Mouse (Mus musculus) neural tube, embryonic 14.5 days (tissue): ENCODE data around the gene Klf17. TPM values are rescaled to one million over a fixed set of nuclear protein-coding genes. Genes with fewer than 3 reads are reported as not detected.

Experiments used
- ATAC-seq: fragments of 200-750 bp; cut with Nextera tagmentation; 2 replicates; pipeline ENCODE4 v1.8.0; 2017; ENCODE audit warnings: low read depth, mild to moderate bottlenecking, moderate TSS enrichment, moderate library complexity
- H3K27ac ChIP-seq: fragments of 300-500 bp; sonication (generic); 2 replicates; pipeline ENCODE4 v1.5.1; 2014; ENCODE audit warnings: low read depth, mild to moderate bottlenecking, control low read depth, low read length, moderate library complexity, mixed read lengths
- H3K27me3 ChIP-seq: fragments of 300-500 bp; sonication (generic); 2 replicates; pipeline ENCODE4 v1.6.1; 2014; ENCODE audit warnings: low read length; ENCODE audit not compliant: control insufficient read depth, insufficient read depth
- H3K36me3 ChIP-seq: fragments of 300-500 bp; sonication (generic); 2 replicates; pipeline ENCODE4 v1.6.1; 2014; ENCODE audit warnings: low read length, mixed read lengths; ENCODE audit not compliant: control insufficient read depth, insufficient read depth
- H3K4me1 ChIP-seq: fragments of 300-500 bp; sonication (generic); 2 replicates; pipeline ENCODE4 v1.6.1; 2014; ENCODE audit warnings: low read length; ENCODE audit not compliant: control insufficient read depth, insufficient read depth
- H3K4me2 ChIP-seq: fragments of 300-500 bp; sonication (generic); 2 replicates; pipeline ENCODE4 v1.6.1; 2014; ENCODE audit warnings: mild to moderate bottlenecking, low read depth, low read length, control low read depth
- H3K4me3 ChIP-seq: fragments of 300-500 bp; sonication (generic); 2 replicates; pipeline ENCODE4 v1.5.1; 2014; ENCODE audit warnings: low read depth, low read length, control low read depth, mixed read lengths
- H3K9ac ChIP-seq: fragments of 300-500 bp; sonication (generic); replicated peaks from 2 replicates; pipeline ENCODE4 v1.6.1; 2014; ENCODE audit warnings: low read depth, mild to moderate bottlenecking, control low read depth, low read length, mixed read lengths
- H3K9me3 ChIP-seq: fragments of 300-500 bp; sonication (generic); 2 replicates; pipeline ENCODE4 v1.6.1; 2016; ENCODE audit warnings: low read length; ENCODE audit not compliant: control insufficient read depth
- WGBS: fragments of 180-500 bp; shearing (Covaris S2); extraction: QIAGEN DNeasy Blood & Tissue Kit; methylation state at CpG from one replicate; pipeline ENCODE4 v1.1.7; 2014; 5-methylcytosine and 5-hydroxymethylcytosine counted together
- polyA plus RNA-seq: library from polyadenylated mRNA; unstranded; fragments of >200 nt; fragmentation: Nextera tagmentation; extraction: Ambion mirVana; gene quantifications from 2 replicates; pipeline ENCODE4 v1.2.1, GENCODE M21; 2014

The Klf17 gene
- not detected in 2 replicates for polyA plus RNA-seq

DNA sequence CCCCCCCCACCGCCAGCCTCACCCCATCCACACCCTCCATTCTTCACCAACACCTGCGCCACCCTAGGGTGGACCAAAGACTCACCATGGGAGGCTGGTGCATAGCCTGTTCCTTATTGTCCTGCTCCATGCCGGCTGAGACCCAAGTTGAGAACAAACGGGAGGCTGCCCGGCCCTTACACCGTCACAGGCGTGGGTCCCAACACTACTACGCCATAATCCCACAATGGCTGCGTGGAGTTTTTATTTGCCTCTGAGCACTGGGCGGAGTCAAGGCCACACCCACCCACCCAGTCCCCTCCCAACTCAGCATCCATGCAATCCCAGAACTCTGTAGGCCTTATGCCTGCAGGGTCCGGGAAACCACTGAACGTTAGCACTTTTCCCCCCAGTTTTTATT is at the start of gene Klf17:
Gene Klf17, minus strand, starts transcription at position 233 of the 400 bp plus-strand sequence.
- Histone ChIP-seq H3K27me3 (no peaks in the 10 kb centered on the region), H3K9ac (no peak within 1 kb of the TSS), H3K4me2 (no peak within 1 kb of the TSS), H3K4me3 (no peak within 1 kb of the TSS), H3K36me3 (no peaks in the 10 kb centered on the region), H3K27ac (no peak within 1 kb of the TSS), H3K4me1 (no peaks in the 10 kb centered on the region), H3K9me3 (no peaks in the 10 kb centered on the region)
- whole genome bisulfite sequencing, result 73% methylated on average over 11 of the region's 12 CpGs
- ATAC-seq, result no peak

- WGBS, result 23% methylated on average over 4 of the region's 4 CpGs
These were observed 48.9 kb upstream of the Klf17 start for GRCm38 (mm10) chr4:117814333-117814732.

GRCm38 (mm10) chr4:117813591-117814192 is 48.2 kb upstream of the Klf17 start:
- Histone ChIP-seq H3K4me3 (no peak overlapping the region), H3K27ac (no peak overlapping the region), H3K4me2 (no peak overlapping the region), H3K9me3 (no peaks in the 10 kb centered on the region), H3K4me1 (no peaks in the 10 kb centered on the region), H3K36me3 (no peaks in the 10 kb centered on the region), H3K27me3 (no peaks in the 10 kb centered on the region), H3K9ac (no peak overlapping the region)
- ATAC-seq, result no peak
- WGBS, result 69% methylated on average over 9 of the region's 9 CpGs

More at GRCm38 (mm10) chr4:117814333-117814732, 48.9 kb upstream of the Klf17 start:
- Histone ChIP-seq H3K4me2 (no peak overlapping the region), H3K9me3 (no peaks in the 10 kb centered on the region), H3K4me1 (no peaks in the 10 kb centered on the region), H3K27me3 (no peaks in the 10 kb centered on the region), H3K9ac (no peak overlapping the region), H3K36me3 (no peaks in the 10 kb centered on the region), H3K4me3 (no peak overlapping the region), H3K27ac (no peak overlapping the region)
- no peak for ATAC-seq

GRCm38 (mm10) chr4:117810933-117811332 is 45.5 kb upstream of the Klf17 start:
- Histone ChIP-seq H3K4me3 (no peak overlapping the region), H3K9ac (no peak overlapping the region), H3K36me3 (no peaks in the 10 kb centered on the region), H3K4me2 (no peak overlapping the region), H3K4me1 (no peaks in the 10 kb centered on the region), H3K27ac (no peak overlapping the region), H3K9me3 (no peaks in the 10 kb centered on the region), H3K27me3 (no peaks in the 10 kb centered on the region)
- 70% methylated on average over 2 of the region's 2 CpGs for WGBS
- ATAC-seq, result no peak

GRCm38 (mm10) chr4:117806992-117807391 is 41.5 kb upstream of the Klf17 start:
- no peaks in the 10 kb centered on the region for H3K27me3 ChIP-seq
- H3K4me3 ChIP-seq, result no peak overlapping the region
- H3K9me3 ChIP-seq, result no peaks in the 10 kb centered on the region
- H3K36me3 ChIP-seq, result no peaks in the 10 kb centered on the region
- H3K9ac ChIP-seq, result no peak overlapping the region
- H3K4me1 ChIP-seq, result no peaks in the 10 kb centered on the region
- 79% methylated on average over 5 of the region's 5 CpGs for WGBS
- ATAC-seq, result no peak
- no peak overlapping the region for H3K27ac ChIP-seq
- H3K4me2 ChIP-seq, result no peak overlapping the region

DNA sequence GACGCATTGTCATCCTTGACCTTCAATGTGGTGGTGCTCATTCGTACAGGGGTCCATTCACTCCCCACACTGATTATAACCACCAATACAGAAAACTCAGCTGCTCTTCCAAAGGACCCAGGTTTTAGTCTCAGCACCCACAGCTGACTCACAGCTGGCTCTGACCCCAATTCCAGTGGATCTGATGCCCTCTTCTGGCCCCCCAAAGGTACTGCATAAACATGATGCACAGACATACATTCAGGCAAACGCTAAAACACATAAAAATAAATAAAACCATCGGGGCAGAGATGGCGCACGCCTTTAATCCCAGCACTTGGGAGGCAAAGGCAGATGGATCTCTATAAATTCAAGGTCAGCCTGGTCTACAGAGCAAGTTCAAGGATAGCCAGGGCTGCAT is 34.5 kb upstream of the Klf17 start:
- no peaks in the 10 kb centered on the region for H3K9me3 ChIP-seq
- H3K4me1 ChIP-seq, result no peaks in the 10 kb centered on the region
- no peaks in the 10 kb centered on the region for H3K27me3 ChIP-seq
- H3K4me3 ChIP-seq, result no peak overlapping the region
- WGBS, result 87% methylated on average over 6 of the region's 6 CpGs
- no peak for ATAC-seq
- H3K9ac ChIP-seq, result no peak overlapping the region
- H3K36me3 ChIP-seq, result no peaks in the 10 kb centered on the region
- no peak overlapping the region for H3K4me2 ChIP-seq
- no peak overlapping the region for H3K27ac ChIP-seq

DNA sequence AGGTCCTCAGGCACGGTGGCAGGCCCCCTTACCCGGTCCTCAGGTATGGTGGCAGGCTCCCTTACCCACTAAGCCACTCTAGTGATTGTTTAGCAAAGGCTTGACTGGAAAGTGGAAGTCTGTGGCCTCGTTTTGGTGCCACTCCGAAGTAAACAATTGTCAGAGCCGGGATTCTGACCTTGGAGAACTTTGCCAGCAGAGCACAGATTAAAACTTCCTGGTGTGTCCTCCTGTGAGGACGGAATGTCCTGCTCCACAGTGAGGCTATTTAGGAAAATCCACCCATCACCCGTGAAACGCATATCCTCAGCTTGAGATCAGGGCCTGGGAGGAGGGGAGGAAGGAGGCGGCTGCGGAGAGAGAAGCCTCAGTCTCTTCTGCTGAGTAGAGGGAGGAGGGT is 22.9 kb upstream of the Klf17 start:
- Histone ChIP-seq H3K9me3 (no peaks in the 10 kb centered on the region), H3K4me1 (no peaks in the 10 kb centered on the region), H3K27ac (no peak overlapping the region), H3K27me3 (no peaks in the 10 kb centered on the region), H3K36me3 (no peaks in the 10 kb centered on the region), H3K4me2 (no peak overlapping the region), H3K9ac (no peak overlapping the region), H3K4me3 (no peak overlapping the region)
- ATAC-seq, result no peak
- WGBS, result 71% methylated on average over 10 of the region's 10 CpGs

DNA sequence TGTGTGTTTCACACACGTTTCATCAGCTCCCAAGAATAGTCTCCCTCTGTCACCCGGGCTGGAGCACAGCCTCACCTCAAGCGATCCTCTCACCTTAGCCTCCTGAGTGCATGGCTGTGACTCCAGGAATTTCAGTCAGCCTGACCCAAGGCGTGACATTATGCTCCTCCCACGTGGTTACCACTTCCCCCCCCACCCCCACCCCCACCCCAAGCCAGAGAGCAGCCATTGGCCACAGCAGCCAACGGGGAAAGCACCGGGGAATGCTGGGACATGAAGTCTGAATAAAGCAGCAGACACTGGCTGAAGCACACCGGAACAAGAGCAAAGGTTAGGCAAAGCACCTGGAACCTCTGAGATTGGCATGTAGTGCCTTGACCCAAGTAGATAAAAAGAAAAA is 21.5 kb upstream of the Klf17 start:
- 0 out of 2 replicates have a peak, but pooled peaks have one; percentile 54 for ATAC-seq
- 0 out of 2 replicates have a peak overlapping the region, but pooled peaks have one; percentile 11 for H3K4me2 ChIP-seq
- no peaks in the 10 kb centered on the region for H3K4me1 ChIP-seq
- no peaks in the 10 kb centered on the region for H3K9me3 ChIP-seq
- 42% methylated on average over 8 of the region's 8 CpGs for WGBS
- H3K36me3 ChIP-seq, result no peaks in the 10 kb centered on the region
- no peak overlapping the region for H3K9ac ChIP-seq
- no peaks in the 10 kb centered on the region for H3K27me3 ChIP-seq
- H3K27ac ChIP-seq, result no peak overlapping the region
- no peak overlapping the region for H3K4me3 ChIP-seq

DNA sequence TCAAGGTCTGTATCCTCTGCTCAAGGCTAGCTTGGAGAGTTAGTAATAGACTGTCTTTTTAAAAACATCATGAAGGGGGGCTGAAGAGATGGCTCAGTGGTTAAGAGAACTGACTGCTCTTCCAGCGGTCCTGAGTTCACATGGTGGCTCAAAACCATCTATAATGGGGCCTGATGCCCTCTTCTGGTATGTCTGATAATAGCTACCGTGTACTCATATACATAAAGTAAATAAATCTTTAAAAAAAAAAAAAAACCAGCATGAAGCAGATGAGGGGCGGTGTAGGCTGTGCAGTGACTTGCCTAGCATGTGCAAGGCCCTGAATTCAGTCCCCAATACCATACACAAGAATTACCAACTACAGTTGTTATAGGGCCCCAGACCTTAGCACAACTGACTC is 17.5 kb upstream of the Klf17 start:
- Histone ChIP-seq H3K9me3 (no peaks in the 10 kb centered on the region), H3K4me3 (no peak overlapping the region), H3K4me1 (0 out of 2 replicates have a peak, but pooled peaks cover 3% of the 10 kb centered on the region), H3K36me3 (no peaks in the 10 kb centered on the region), H3K4me2 (no peak overlapping the region), H3K27ac (no peak overlapping the region), H3K9ac (no peak overlapping the region), H3K27me3 (no peaks in the 10 kb centered on the region)
- ATAC-seq, result no peak
- WGBS, result 84% methylated on average over 3 of the region's 3 CpGs
